Mouse (Mus musculus): ENCODE results near the gene Rpl6. TPM values are rescaled to one million over a fixed set of nuclear protein-coding genes. Genes with fewer than 3 reads are reported as not detected.

Gene Rpl6
- total and polyA plus RNA-seq, 2 experiments from 2014 or later: 343 to 359 TPM

GRCm38 (mm10) chr5:121206984-121207383, 2.7 kb downstream of the Rpl6 start:
- 91% methylated on average over 3 of the region's 3 CpGs for WGBS

GRCm38 (mm10) chr5:121209755-121210600, 5.7 kb downstream of the Rpl6 start:
- Histone ChIP-seq H3K27ac (no peak overlapping the region), H3K4me3 (ENCODE audit: low read length) (no peak overlapping the region), H3K4me2 (ENCODE audit: low read depth, low read length) (no peak overlapping the region), H3K4me1 (ENCODE audit: insufficient read depth, low read length) (no peaks in the 10 kb centered on the region), H3K36me3 (ENCODE audit: insufficient read depth, low read length) (peaks cover 57% of the 10 kb centered on the region), H3K9ac (replicated peaks; ENCODE audit: low read length) (no peak overlapping the region), H3K27me3 (ENCODE audit: insufficient read depth, low read length) (no peaks in the 10 kb centered on the region), H3K9me3 (ENCODE audit: low read length) (no peaks in the 10 kb centered on the region)
- DNase-seq (ENCODE audit: low spot score) (no peak), ATAC-seq (no peak)
- TF ChIP-seq CTCF (IDR thresholded peaks at IDR 0.05; ENCODE audit: low read depth): no peak
- 89% methylated on average over 9 of the region's 9 CpGs for WGBS

More at GRCm38 (mm10) chr5:121206984-121207383, 2.7 kb downstream of the Rpl6 start:
- Histone ChIP-seq H3K4me3 (ENCODE audit: low read length) (no peak overlapping the region), H3K9me3 (ENCODE audit: low read length) (no peaks in the 10 kb centered on the region), H3K4me1 (ENCODE audit: insufficient read depth, low read length) (no peaks in the 10 kb centered on the region), H3K27ac (no peak overlapping the region), H3K36me3 (ENCODE audit: insufficient read depth, low read length) (peaks cover 52% of the 10 kb centered on the region), H3K4me2 (ENCODE audit: low read depth, low read length) (no peak overlapping the region), H3K9ac (replicated peaks; ENCODE audit: low read length) (no peak overlapping the region), H3K27me3 (ENCODE audit: insufficient read depth, low read length) (no peaks in the 10 kb centered on the region)
- no peak for TF ChIP-seq CTCF (IDR thresholded peaks at IDR 0.05; ENCODE audit: low read depth)
- ATAC-seq: no peak
- no peak for DNase-seq (ENCODE audit: low spot score)

GRCm38 (mm10) chr5:121210601-121210924, 6.3 kb downstream of the Rpl6 start:
- Histone ChIP-seq H3K36me3 (ENCODE audit: insufficient read depth, low read length) (peaks cover 57% of the 10 kb centered on the region), H3K9me3 (ENCODE audit: low read length) (no peaks in the 10 kb centered on the region), H3K4me1 (ENCODE audit: insufficient read depth, low read length) (no peaks in the 10 kb centered on the region), H3K9ac (replicated peaks; ENCODE audit: low read length) (no peak overlapping the region), H3K27ac (no peak overlapping the region), H3K27me3 (ENCODE audit: insufficient read depth, low read length) (no peaks in the 10 kb centered on the region), H3K4me3 (ENCODE audit: low read length) (no peak overlapping the region), H3K4me2 (ENCODE audit: low read depth, low read length) (no peak overlapping the region)
- WGBS: 92% methylated on average over 1 of the region's 1 CpGs
- ATAC-seq: no peak
- DNase-seq (ENCODE audit: low spot score): no peak
- TF ChIP-seq CTCF (IDR thresholded peaks at IDR 0.05; ENCODE audit: low read depth): no peak

GRCm38 (mm10) chr5:121212108-121212507, 7.8 kb downstream of the Rpl6 start:
- Histone ChIP-seq H3K9ac (replicated peaks; ENCODE audit: low read length) (no peak overlapping the region), H3K9me3 (ENCODE audit: low read length) (no peaks in the 10 kb centered on the region), H3K4me2 (ENCODE audit: low read depth, low read length) (no peak overlapping the region), H3K27me3 (ENCODE audit: insufficient read depth, low read length) (no peaks in the 10 kb centered on the region), H3K4me1 (ENCODE audit: insufficient read depth, low read length) (no peaks in the 10 kb centered on the region), H3K27ac (no peak overlapping the region), H3K4me3 (ENCODE audit: low read length) (no peak overlapping the region), H3K36me3 (ENCODE audit: insufficient read depth, low read length) (peaks cover 45% of the 10 kb centered on the region)
- DNase-seq (ENCODE audit: low spot score) (no peak), ATAC-seq (no peak)
- TF ChIP-seq CTCF (IDR thresholded peaks at IDR 0.05; ENCODE audit: low read depth): no peak
- WGBS: 91% methylated on average over 6 of the region's 6 CpGs

GRCm38 (mm10) chr5:121214707-121215106, 10.4 kb downstream of the Rpl6 start:
- no peak overlapping the region for H3K4me2 ChIP-seq (ENCODE audit: low read depth, low read length)
- peaks cover 24% of the 10 kb centered on the region for H3K36me3 ChIP-seq (ENCODE audit: insufficient read depth, low read length)
- H3K27me3 ChIP-seq (ENCODE audit: insufficient read depth, low read length): no peaks in the 10 kb centered on the region
- no peak overlapping the region for H3K27ac ChIP-seq
- DNase-seq (ENCODE audit: low spot score) (no peak), ATAC-seq (no peak)
- H3K4me1 ChIP-seq (ENCODE audit: insufficient read depth, low read length): no peaks in the 10 kb centered on the region
- H3K9ac ChIP-seq (replicated peaks; ENCODE audit: low read length): no peak overlapping the region
- H3K9me3 ChIP-seq (ENCODE audit: low read length): no peaks in the 10 kb centered on the region
- TF ChIP-seq CTCF (IDR thresholded peaks at IDR 0.05; ENCODE audit: low read depth): no peak
- WGBS: 57% methylated on average over 7 of the region's 7 CpGs
- no peak overlapping the region for H3K4me3 ChIP-seq (ENCODE audit: low read length)

GRCm38 (mm10) chr5:121215380-121216125, 11.3 kb downstream of the Rpl6 start:
- H3K4me1 ChIP-seq (ENCODE audit: insufficient read depth, low read length): no peaks in the 10 kb centered on the region

More at GRCm38 (mm10) chr5:121215380-121216125, 11.3 kb downstream of the Rpl6 start:
- WGBS: 50% methylated on average over 13 of the region's 13 CpGs
- DNase-seq (ENCODE audit: low spot score) (peak; percentile 88), ATAC-seq (0 out of 2 replicates have a peak, but pooled peaks have one; percentile 41)
- TF ChIP-seq CTCF (IDR thresholded peaks at IDR 0.05; ENCODE audit: low read depth): peak; percentile 96
- no peak overlapping the region for H3K4me3 ChIP-seq (ENCODE audit: low read length)
- H3K9me3 ChIP-seq (ENCODE audit: low read length): no peaks in the 10 kb centered on the region
- H3K36me3 ChIP-seq (ENCODE audit: insufficient read depth, low read length): peaks cover 18% of the 10 kb centered on the region
- no peak overlapping the region for H3K27ac ChIP-seq
- no peaks in the 10 kb centered on the region for H3K27me3 ChIP-seq (ENCODE audit: insufficient read depth, low read length)
- H3K9ac ChIP-seq (replicated peaks; ENCODE audit: low read length): no peak overlapping the region
- H3K4me2 ChIP-seq (ENCODE audit: low read depth, low read length): no peak overlapping the region
